Mouse (Mus musculus): ENCODE data around the gene 2410137M14Rik. TPM values are rescaled to one million over a fixed set of nuclear protein-coding genes. Genes with fewer than 3 reads are reported as not detected.
A peak's percentile ranks its signal among the peaks of the same experiment; 100 is the strongest.

2410137M14Rik gene
- polyA plus RNA-seq, 1 experiment from 2014 or later = not detected

GRCm38 (mm10) chr17:36982253-36983155, 1.5 kb upstream of the 2410137M14Rik start:
- H3K4me3 ChIP-seq (ENCODE audit: low read length) = no peak overlapping the region
- peaks cover 6% of the 10 kb centered on the region; the same call in 1 of the 2 replicates for H3K27me3 ChIP-seq (ENCODE audit: control insufficient read depth, insufficient read depth, low read depth, low read length)
- ATAC-seq (ENCODE audit: low read depth) = peak; percentile 86
- H3K9ac ChIP-seq (ENCODE audit: low read length) = no peak overlapping the region
- no peaks in the 10 kb centered on the region for H3K36me3 ChIP-seq (ENCODE audit: control insufficient read depth, insufficient read depth, low read length)
- peaks cover 8% of the 10 kb centered on the region for H3K4me1 ChIP-seq (replicated peaks; ENCODE audit: control insufficient read depth, insufficient read depth, low read length)
- no peak overlapping the region for H3K4me2 ChIP-seq (ENCODE audit: low read depth, low read length)
- H3K9me3 ChIP-seq (ENCODE audit: control insufficient read depth, low read length) = no peaks in the 10 kb centered on the region
- peak overlapping the region; percentile 34 for H3K27ac ChIP-seq (ENCODE audit: low read length)
- WGBS = 30% methylated on average over 5 of the region's 5 CpGs

- ATAC-seq (ENCODE audit: low read depth) = no peak
- no peak overlapping the region for H3K9ac ChIP-seq (ENCODE audit: low read length)
- 6% methylated on average over 4 of the region's 4 CpGs for WGBS
- H3K27ac ChIP-seq (ENCODE audit: low read length) = no peak overlapping the region; the same call in 1 of the 2 replicates
- peaks cover 8% of the 10 kb centered on the region for H3K4me1 ChIP-seq (replicated peaks; ENCODE audit: control insufficient read depth, insufficient read depth, low read length)
- H3K4me2 ChIP-seq (ENCODE audit: low read depth, low read length) = peak overlapping the region; percentile 47; the same call in 1 of the 2 replicates
- H3K9me3 ChIP-seq (ENCODE audit: control insufficient read depth, low read length) = no peaks in the 10 kb centered on the region
- H3K4me3 ChIP-seq (ENCODE audit: low read length) = peak overlapping the region; percentile 20
- H3K27me3 ChIP-seq (ENCODE audit: control insufficient read depth, insufficient read depth, low read depth, low read length) = 0 out of 2 replicates have a peak, but pooled peaks cover 2% of the 10 kb centered on the region
- H3K36me3 ChIP-seq (ENCODE audit: control insufficient read depth, insufficient read depth, low read length) = no peaks in the 10 kb centered on the region
Measured at GRCm38 (mm10) chr17:36981845-36982244, 808 bp upstream of the 2410137M14Rik start.

DNA sequence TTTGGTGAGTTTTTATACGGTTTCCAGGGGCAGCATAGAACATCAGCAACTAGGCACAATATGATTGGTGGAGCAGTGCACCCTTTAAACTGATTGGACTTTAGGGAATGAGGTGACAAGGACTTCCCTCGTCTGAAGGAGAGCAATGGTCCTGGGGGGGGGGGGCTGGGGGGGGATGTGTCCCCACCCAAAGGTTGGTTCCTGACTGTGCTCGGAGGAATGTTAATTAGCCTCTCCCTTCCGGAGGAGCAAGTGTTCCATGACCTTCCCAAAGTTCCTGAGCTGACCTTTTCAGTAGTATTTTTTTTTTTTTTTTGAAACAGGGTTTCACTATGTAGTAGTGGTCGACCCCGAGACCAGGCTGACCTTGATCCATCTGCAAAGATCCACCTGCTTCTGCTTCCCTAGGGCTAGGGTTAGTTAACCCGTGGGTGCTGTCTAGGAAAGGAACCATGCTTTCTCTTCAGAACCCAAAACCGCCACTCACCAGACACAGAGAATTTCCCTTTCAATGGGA, 7.7 kb downstream of the 2410137M14Rik start:
- Histone ChIP-seq H3K9me3 (ENCODE audit: control insufficient read depth, low read length) (no peaks in the 10 kb centered on the region), H3K36me3 (ENCODE audit: control insufficient read depth, insufficient read depth, low read length) (no peaks in the 10 kb centered on the region), H3K27me3 (ENCODE audit: control insufficient read depth, insufficient read depth, low read depth, low read length) (no peaks in the 10 kb centered on the region), H3K4me2 (ENCODE audit: low read depth, low read length) (no peak overlapping the region), H3K27ac (ENCODE audit: low read length) (no peak overlapping the region), H3K4me1 (replicated peaks; ENCODE audit: control insufficient read depth, insufficient read depth, low read length) (no peaks in the 10 kb centered on the region), H3K4me3 (ENCODE audit: low read length) (no peak overlapping the region), H3K9ac (ENCODE audit: low read length) (no peak overlapping the region)
- no peak for ATAC-seq (ENCODE audit: low read depth)
- 66% methylated on average over 8 of the region's 8 CpGs for WGBS

DNA sequence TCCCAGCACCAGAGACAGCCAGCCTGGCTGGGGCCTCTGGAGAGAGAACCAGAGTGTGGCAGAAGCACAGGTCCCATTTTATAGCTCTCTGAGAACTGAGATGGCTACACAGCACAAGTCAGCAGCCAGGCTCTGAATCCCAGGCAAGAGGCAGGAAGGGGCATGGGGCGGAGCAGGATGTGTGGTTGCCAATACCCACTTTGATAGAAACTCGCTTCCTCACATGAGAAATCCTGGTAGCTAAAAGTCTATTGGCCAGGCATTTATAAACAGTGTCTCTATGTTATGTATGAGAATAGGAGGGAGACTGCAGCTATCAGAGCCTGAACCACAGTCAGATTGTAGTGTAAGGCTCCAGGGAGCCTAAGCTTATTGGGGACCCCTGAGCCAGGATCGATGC, 8.2 kb downstream of the 2410137M14Rik start:
- Histone ChIP-seq H3K4me3 (ENCODE audit: low read length) (no peak overlapping the region), H3K27me3 (ENCODE audit: control insufficient read depth, insufficient read depth, low read depth, low read length) (no peaks in the 10 kb centered on the region), H3K4me1 (replicated peaks; ENCODE audit: control insufficient read depth, insufficient read depth, low read length) (no peaks in the 10 kb centered on the region), H3K27ac (ENCODE audit: low read length) (no peak overlapping the region), H3K4me2 (ENCODE audit: low read depth, low read length) (no peak overlapping the region), H3K36me3 (ENCODE audit: control insufficient read depth, insufficient read depth, low read length) (no peaks in the 10 kb centered on the region), H3K9ac (ENCODE audit: low read length) (no peak overlapping the region), H3K9me3 (ENCODE audit: control insufficient read depth, low read length) (no peaks in the 10 kb centered on the region)
- ATAC-seq (ENCODE audit: low read depth) = no peak
- WGBS = 70% methylated on average over 3 of the region's 3 CpGs

DNA sequence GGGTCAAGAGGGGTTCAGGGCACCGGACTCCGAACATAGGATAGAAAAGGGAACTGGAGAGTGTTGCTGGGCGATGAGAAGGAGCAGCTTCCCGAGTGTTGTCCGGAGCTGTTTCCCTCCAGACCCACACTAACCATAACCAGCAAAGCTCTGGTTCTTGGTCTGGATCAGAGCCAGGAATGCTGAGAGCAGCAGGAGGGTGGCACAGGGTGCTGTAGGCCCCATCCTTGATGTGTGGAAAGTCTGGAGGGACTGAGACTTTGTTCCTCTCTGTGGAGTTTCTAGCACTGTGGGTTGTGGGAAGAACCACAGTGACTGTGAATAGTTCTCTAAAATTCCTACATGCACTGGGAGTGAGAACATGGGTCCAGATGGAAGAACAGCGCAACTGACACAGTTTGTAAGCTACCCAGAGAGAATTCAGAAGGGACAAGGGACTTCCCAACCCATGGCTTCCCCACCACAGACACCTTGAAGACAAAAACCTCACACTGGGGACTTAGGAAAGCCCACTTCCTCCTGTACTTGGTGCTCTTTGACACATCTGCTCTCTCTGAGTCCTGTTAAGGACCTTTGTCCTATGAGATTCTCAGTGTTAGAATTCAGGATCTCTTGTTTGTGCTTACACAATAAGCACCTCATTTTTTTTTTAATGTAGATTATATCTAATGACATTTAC, 9.7 kb downstream of the 2410137M14Rik start:
- Histone ChIP-seq H3K4me1 (replicated peaks; ENCODE audit: control insufficient read depth, insufficient read depth, low read length) (no peaks in the 10 kb centered on the region), H3K4me3 (ENCODE audit: low read length) (no peak overlapping the region), H3K4me2 (ENCODE audit: low read depth, low read length) (no peak overlapping the region), H3K27me3 (ENCODE audit: control insufficient read depth, insufficient read depth, low read depth, low read length) (no peaks in the 10 kb centered on the region), H3K27ac (ENCODE audit: low read length) (no peak overlapping the region), H3K36me3 (ENCODE audit: control insufficient read depth, insufficient read depth, low read length) (no peaks in the 10 kb centered on the region), H3K9ac (ENCODE audit: low read length) (no peak overlapping the region), H3K9me3 (ENCODE audit: control insufficient read depth, low read length) (no peaks in the 10 kb centered on the region)
- 84% methylated on average over 6 of the region's 6 CpGs for WGBS
- no peak for ATAC-seq (ENCODE audit: low read depth)

- Histone ChIP-seq H3K27me3 (ENCODE audit: control insufficient read depth, insufficient read depth, low read depth, low read length) (no peaks in the 10 kb centered on the region), H3K9ac (ENCODE audit: low read length) (no peak overlapping the region), H3K9me3 (ENCODE audit: control insufficient read depth, low read length) (no peaks in the 10 kb centered on the region), H3K4me1 (replicated peaks; ENCODE audit: control insufficient read depth, insufficient read depth, low read length) (no peaks in the 10 kb centered on the region), H3K27ac (ENCODE audit: low read length) (no peak overlapping the region), H3K4me3 (ENCODE audit: low read length) (no peak overlapping the region), H3K36me3 (ENCODE audit: control insufficient read depth, insufficient read depth, low read length) (no peaks in the 10 kb centered on the region), H3K4me2 (ENCODE audit: low read depth, low read length) (no peak overlapping the region)
- peak; percentile 36; the same call in 1 of the 2 replicates for ATAC-seq (ENCODE audit: low read depth)
- WGBS = 63% methylated on average over 14 of the region's 14 CpGs
Measured at GRCm38 (mm10) chr17:36970316-36970890, 10.6 kb downstream of the 2410137M14Rik start.

- Histone ChIP-seq H3K27ac (ENCODE audit: low read length) (no peak overlapping the region), H3K9me3 (ENCODE audit: control insufficient read depth, low read length) (no peaks in the 10 kb centered on the region), H3K4me1 (replicated peaks; ENCODE audit: control insufficient read depth, insufficient read depth, low read length) (no peaks in the 10 kb centered on the region), H3K9ac (ENCODE audit: low read length) (no peak overlapping the region), H3K36me3 (ENCODE audit: control insufficient read depth, insufficient read depth, low read length) (no peaks in the 10 kb centered on the region), H3K4me3 (ENCODE audit: low read length) (no peak overlapping the region), H3K4me2 (ENCODE audit: low read depth, low read length) (no peak overlapping the region), H3K27me3 (ENCODE audit: control insufficient read depth, insufficient read depth, low read depth, low read length) (no peaks in the 10 kb centered on the region)
- 63% methylated on average over 1 of the region's 1 CpGs for WGBS
- no peak for ATAC-seq (ENCODE audit: low read depth)
Measured at GRCm38 (mm10) chr17:36966875-36967274, 14.2 kb downstream of the 2410137M14Rik start.

- Histone ChIP-seq H3K27me3 (ENCODE audit: control insufficient read depth, insufficient read depth, low read depth, low read length) (no peaks in the 10 kb centered on the region), H3K4me3 (ENCODE audit: low read length) (no peak overlapping the region), H3K36me3 (ENCODE audit: control insufficient read depth, insufficient read depth, low read length) (peaks cover 6% of the 10 kb centered on the region), H3K9me3 (ENCODE audit: control insufficient read depth, low read length) (no peaks in the 10 kb centered on the region), H3K9ac (ENCODE audit: low read length) (no peak overlapping the region), H3K4me2 (ENCODE audit: low read depth, low read length) (no peak overlapping the region), H3K4me1 (replicated peaks; ENCODE audit: control insufficient read depth, insufficient read depth, low read length) (peaks cover 12% of the 10 kb centered on the region), H3K27ac (ENCODE audit: low read length) (no peak overlapping the region)
- ATAC-seq (ENCODE audit: low read depth) = no peak
- WGBS = 68% methylated on average over 1 of the region's 1 CpGs
Measured at GRCm38 (mm10) chr17:36961125-36961524, 19.9 kb downstream of the 2410137M14Rik start.

DNA sequence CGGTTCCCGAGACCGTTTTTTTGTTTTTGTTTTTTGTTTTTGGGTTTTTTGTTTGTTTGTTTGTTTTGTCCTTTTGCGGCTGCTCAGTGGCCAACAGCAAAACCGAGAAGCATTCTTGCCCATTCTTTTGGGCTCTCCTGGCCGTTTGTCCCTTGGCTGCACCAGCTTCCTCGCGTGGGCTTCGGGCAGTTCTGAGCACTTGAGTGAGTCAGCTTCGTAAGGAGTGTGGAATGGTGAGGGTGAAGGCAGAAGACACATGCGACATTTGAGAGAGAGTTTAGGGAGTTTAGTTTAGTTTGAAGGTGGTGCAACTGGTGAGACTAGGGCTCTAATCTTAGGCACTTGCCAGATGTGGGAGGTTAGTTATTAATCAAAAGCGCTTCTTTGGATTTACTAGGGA, 22.2 kb downstream of the 2410137M14Rik start:
- Histone ChIP-seq H3K27ac (ENCODE audit: low read length) (peak overlapping the region; percentile 87), H3K27me3 (ENCODE audit: control insufficient read depth, insufficient read depth, low read depth, low read length) (no peaks in the 10 kb centered on the region), H3K36me3 (ENCODE audit: control insufficient read depth, insufficient read depth, low read length) (peaks cover 12% of the 10 kb centered on the region), H3K9me3 (ENCODE audit: control insufficient read depth, low read length) (no peaks in the 10 kb centered on the region), H3K9ac (ENCODE audit: low read length) (peak overlapping the region; percentile 84), H3K4me1 (replicated peaks; ENCODE audit: control insufficient read depth, insufficient read depth, low read length) (peaks cover 12% of the 10 kb centered on the region), H3K4me2 (ENCODE audit: low read depth, low read length) (peak overlapping the region; percentile 78), H3K4me3 (ENCODE audit: low read length) (peak overlapping the region; percentile 72)
- ATAC-seq (ENCODE audit: low read depth) = peak; percentile 10; the same call in 1 of the 2 replicates
- WGBS = 5% methylated on average over 12 of the region's 12 CpGs
